8 mouse cellular contexts compared by ENCODE assay signal in genomic region chr9:56200645-56201314, GRCm38 (mm10). TPM values are rescaled to one million over a fixed set of nuclear protein-coding genes. Genes with fewer than 3 reads are reported as not detected.
DNase-seq lines count a peak whose midpoint lies in the region; ATAC-seq lines count a peak whose summit lies in the region.

No protein-coding gene starts in this region.

- peak overlapping the region; percentile 28; the same call in 1 of the 2 replicates for H3K4me2 ChIP-seq in intestine, embryonic 14.5 days (ENCODE audit: low read length)
- 0 out of 2 replicates have a peak overlapping the region, but pooled peaks have one; percentile 16 for H3K4me2 ChIP-seq in midbrain, embryonic 13.5 days (replicated peaks)

- 28% methylated on average over 14 of the region's 14 CpGs for WGBS in intestine, embryonic 14.5 days
- 43% methylated on average over 14 of the region's 14 CpGs for WGBS in midbrain, embryonic 13.5 days

- no peak overlapping the region for H3K9ac ChIP-seq in intestine, embryonic 14.5 days (ENCODE audit: low read length)
- H3K9ac ChIP-seq in midbrain, embryonic 13.5 days (replicated peaks): no peak overlapping the region

- peak; percentile 36 for ATAC-seq in activated CD4-positive, CD25-positive, alpha-beta regulatory T cell, adult 4 months
- no peak for ATAC-seq in intestine, embryonic 14.5 days (replicated peaks; ENCODE audit: low FRiP score, low TSS enrichment, low read depth)
- peak; percentile 75 for ATAC-seq in midbrain, embryonic 13.5 days
- ATAC-seq in erythroblast, adult 5-6 weeks (replicated peaks; ENCODE audit: low FRiP score, poor library complexity, severe bottlenecking): no peak; the same call in 1 of the 2 replicates

- DNase-seq in cerebellum, postnatal 25 days: peak; percentile 85 to 92
- peak; percentile 60 to 64 for DNase-seq in gastrocnemius, adult 8-10 months (ENCODE audit: low spot score in 2 of 2)
- DNase-seq in intestine, embryonic 14.5 days (ENCODE audit: low spot score): peak; percentile 95
- peak; percentile 83 to 90 for DNase-seq in left cerebral cortex, postnatal 10 days (ENCODE audit: extremely low spot score in 1 of 2, low spot score in 2 of 2)
- DNase-seq in spleen, adult 12 weeks (ENCODE audit: low spot score): peak; percentile 40

- no peak overlapping the region for H3K27ac ChIP-seq in intestine, embryonic 14.5 days (ENCODE audit: low read depth)
- H3K27ac ChIP-seq in midbrain, embryonic 13.5 days: no peak overlapping the region

- peaks cover 15% of the 10 kb centered on the region for H3K36me3 ChIP-seq in intestine, embryonic 14.5 days (ENCODE audit: control insufficient read depth, insufficient read depth, low read length)
- H3K36me3 ChIP-seq in midbrain, embryonic 13.5 days: no peaks in the 10 kb centered on the region

- H3K9me3 ChIP-seq in intestine, embryonic 14.5 days (ENCODE audit: control insufficient read depth, low read length): no peaks in the 10 kb centered on the region
- no peaks in the 10 kb centered on the region for H3K9me3 ChIP-seq in midbrain, embryonic 13.5 days

- H3K4me3 ChIP-seq in intestine, embryonic 14.5 days (ENCODE audit: low read depth, low read length): no peak overlapping the region
- no peak overlapping the region for H3K4me3 ChIP-seq in midbrain, embryonic 13.5 days (replicated peaks)

- no peaks in the 10 kb centered on the region for H3K27me3 ChIP-seq in intestine, embryonic 14.5 days (replicated peaks; ENCODE audit: control insufficient read depth, insufficient read depth, low read length)
- 0 out of 2 replicates have a peak, but pooled peaks cover 5% of the 10 kb centered on the region for H3K27me3 ChIP-seq in midbrain, embryonic 13.5 days

- intact Hi-C loops in left cerebral cortex, postnatal 10 days (cut with DNase I): loop anchor here (5.0 to 10.0 kb wide), 2 partner anchors 352 to 594 kb away; partner anchors contain the start of gene Lingo1

- H3K4me1 ChIP-seq in intestine, embryonic 14.5 days (replicated peaks; ENCODE audit: control insufficient read depth, insufficient read depth, low read length): peaks cover 6% of the 10 kb centered on the region; the same call in 1 of the 2 replicates
- H3K4me1 ChIP-seq in midbrain, embryonic 13.5 days (replicated peaks): no peaks in the 10 kb centered on the region

RNA-seq across cellular contexts. Expression of gene Tspan3, which starts 35.5 kb away (rescaled TPM):
- 10 to 100 TPM; 31.0 to 31.4 TPM for polyA plus RNA-seq in activated CD4-positive, CD25-positive, alpha-beta regulatory T cell, adult 4 months (2017; shearing (Covaris generic))
- total RNA-seq in gastrocnemius, adult 8-10 months (2022): 100 to 1,000 TPM; 105 to 114 (median 107) TPM
- 477 and 510 TPM in 2 replicates for polyA plus RNA-seq in intestine, embryonic 14.5 days (2014; fragmentation: Nextera tagmentation; extraction: Ambion mirVana)
- 100 to 1,000 TPM; 364 to 371 TPM for total RNA-seq in left cerebral cortex, postnatal 10 days (2021)
- polyA plus RNA-seq in midbrain, embryonic 13.5 days (2015; fragmentation: Nextera tagmentation; extraction: Ambion mirVana): 587 and 592 TPM in 2 replicates
- 6.9 and 11.1 TPM in 2 replicates for total RNA-seq in erythroblast, adult 5-6 weeks (2015; ENCODE audit: low replicate concordance)
- 4.2 and 18.2 TPM in 2 replicates for total RNA-seq in erythroblast, adult 5-6 weeks (2017; ENCODE audit: low replicate concordance)

Comparison
In these comparisons a context has a peak if more than half of its experiments do, and no peak if none do; other contexts are left out.
1. ATAC-seq: peak in activated CD4-positive, CD25-positive, alpha-beta regulatory T cell, adult 4 months (single experiment) and midbrain, embryonic 13.5 days (single experiment); none in intestine, embryonic 14.5 days (single experiment) and erythroblast, adult 5-6 weeks (single experiment).
2. DNase-seq: peak in every context shown above with its lines; median percentile 95 in intestine, embryonic 14.5 days; 88 in cerebellum, postnatal 25 days; 86 in left cerebral cortex, postnatal 10 days; 62 in gastrocnemius, adult 8-10 months; 40 in spleen, adult 12 weeks.
3. RNA of gene Tspan3, which starts 35.5 kb away (total RNA-seq): 364 to 371 TPM in left cerebral cortex, postnatal 10 days and 105 to 114 TPM in gastrocnemius, adult 8-10 months; 4.2 to 18.2 TPM in erythroblast, adult 5-6 weeks; every median in the first group is over 4 times any median in the second.